Mouse (Mus musculus) testis, adult 2 months (tissue): Measurements from ENCODE around the gene Slc7a10. TPM values are rescaled to one million over a fixed set of nuclear protein-coding genes. Genes with fewer than 3 reads are reported as not detected.

Experiments used
- H3K27ac ChIP-seq: fragments of 200-500 bp; 2 replicates; pipeline ENCODE4 v1.5.1; 2012; ENCODE audit warnings: low read depth, low read length; ENCODE audit not compliant: control insufficient read depth, insufficient read depth
- H3K27me3 ChIP-seq: fragments of 200-500 bp; 2 replicates; pipeline ENCODE4 v1.6.1; 2012; ENCODE audit warnings: mild to moderate bottlenecking, low read length, moderate library complexity; ENCODE audit not compliant: control insufficient read depth, insufficient read depth
- H3K36me3 ChIP-seq: fragments of 200-500 bp; 2 replicates; pipeline ENCODE4 v1.6.1; 2012; ENCODE audit warnings: mild to moderate bottlenecking, low read length; ENCODE audit not compliant: control insufficient read depth, insufficient read depth
- H3K4me1 ChIP-seq: fragments of 200-500 bp; 2 replicates; pipeline ENCODE4 v1.6.1; 2012; ENCODE audit warnings: low read length; ENCODE audit not compliant: control insufficient read depth, insufficient read depth
- H3K4me3 ChIP-seq: fragments of 200-500 bp; 2 replicates; pipeline ENCODE4 v1.5.1; 2012; ENCODE audit warnings: low read depth, mild to moderate bottlenecking, low read length, moderate library complexity, mixed read lengths; ENCODE audit not compliant: control insufficient read depth
- CTCF ChIP-seq: fragments of 200-500 bp; IDR thresholded peaks from 2 replicates; pipeline ENCODE4 v1.5.1; 2012; ENCODE audit warnings: low read depth, mild to moderate bottlenecking, inconsistent platforms, low read length, moderate library complexity; ENCODE audit not compliant: control insufficient read depth, insufficient read depth, insufficient replicate concordance
- POLR2A ChIP-seq: fragments of 200-500 bp; IDR thresholded peaks from 2 replicates; pipeline ENCODE4 v1.6.1; 2012; ENCODE audit warnings: low read depth, mild to moderate bottlenecking, inconsistent platforms, low read length, moderate library complexity; ENCODE audit not compliant: control insufficient read depth
- polyA plus RNA-seq: library from polyadenylated mRNA; depleted of rRNA; stranded (reverse); fragments of >200 nt; gene quantifications from 2 replicates; pipeline ENCODE4 v1.2.3, GENCODE M21; 2012; rRNA removed

The Slc7a10 gene
- 0.61 and 0.64 TPM in 2 replicates for polyA plus RNA-seq

GRCm38 (mm10) chr7:35185889-35186569 is at the start of gene Slc7a10:
Gene Slc7a10 (plus strand): TSS chr7:35186385.
- Histone ChIP-seq H3K4me1 (peaks cover 7% of the 10 kb centered on the region), H3K27me3 (peaks cover 2% of the 10 kb centered on the region), H3K36me3 (no peaks in the 10 kb centered on the region), H3K4me3 (no peak within 1 kb of the TSS), H3K27ac (no peak within 1 kb of the TSS)
- TF ChIP-seq CTCF = no peak
- no peak for TF ChIP-seq POLR2A

GRCm38 (mm10) chr7:35137524-35137923 is 48.7 kb upstream of the Slc7a10 start:
- Histone ChIP-seq H3K36me3 (no peaks in the 10 kb centered on the region), H3K4me1 (no peaks in the 10 kb centered on the region), H3K27ac (no peak overlapping the region), H3K4me3 (no peak overlapping the region), H3K27me3 (no peaks in the 10 kb centered on the region)
- no peak for TF ChIP-seq CTCF
- no peak for TF ChIP-seq POLR2A

GRCm38 (mm10) chr7:35138481-35138880 is 47.7 kb upstream of the Slc7a10 start:
- H3K36me3 ChIP-seq = no peaks in the 10 kb centered on the region
- no peak overlapping the region for H3K27ac ChIP-seq
- no peaks in the 10 kb centered on the region; the same call in 1 of the 2 replicates for H3K4me1 ChIP-seq
- no peak overlapping the region for H3K4me3 ChIP-seq
- no peak for TF ChIP-seq POLR2A
- no peaks in the 10 kb centered on the region for H3K27me3 ChIP-seq

GRCm38 (mm10) chr7:35139880-35140279 is 46.3 kb upstream of the Slc7a10 start:
- no peaks in the 10 kb centered on the region for H3K36me3 ChIP-seq
- no peaks in the 10 kb centered on the region for H3K27me3 ChIP-seq
- H3K4me1 ChIP-seq = no peaks in the 10 kb centered on the region; the same call in 1 of the 2 replicates
- no peak overlapping the region for H3K27ac ChIP-seq
- TF ChIP-seq POLR2A (no peak), CTCF (no peak)
- no peak overlapping the region for H3K4me3 ChIP-seq

- H3K4me3 ChIP-seq = no peak overlapping the region
- no peaks in the 10 kb centered on the region for H3K36me3 ChIP-seq
- H3K27me3 ChIP-seq = no peaks in the 10 kb centered on the region
- H3K27ac ChIP-seq = no peak overlapping the region
- H3K4me1 ChIP-seq = no peaks in the 10 kb centered on the region; the same call in 1 of the 2 replicates
- TF ChIP-seq CTCF (no peak), POLR2A (no peak)
Observed at GRCm38 (mm10) chr7:35141519-35141918, 44.7 kb upstream of the Slc7a10 start.

- no peak for TF ChIP-seq POLR2A
- TF ChIP-seq CTCF = no peak
- Histone ChIP-seq H3K36me3 (no peaks in the 10 kb centered on the region), H3K4me1 (no peaks in the 10 kb centered on the region; the same call in 1 of the 2 replicates), H3K4me3 (no peak overlapping the region), H3K27ac (no peak overlapping the region), H3K27me3 (no peaks in the 10 kb centered on the region)
Observed at GRCm38 (mm10) chr7:35142522-35142921, 43.7 kb upstream of the Slc7a10 start.

- no peak overlapping the region for H3K27ac ChIP-seq
- TF ChIP-seq CTCF (no peak), POLR2A (no peak)
- H3K4me1 ChIP-seq = no peaks in the 10 kb centered on the region; the same call in 1 of the 2 replicates
Observed at GRCm38 (mm10) chr7:35143864-35144618, 42.1 kb upstream of the Slc7a10 start.

More at GRCm38 (mm10) chr7:35143864-35144618, 42.1 kb upstream of the Slc7a10 start:
- no peaks in the 10 kb centered on the region for H3K27me3 ChIP-seq
- H3K36me3 ChIP-seq = no peaks in the 10 kb centered on the region
- no peak overlapping the region for H3K4me3 ChIP-seq
